Mouse (Mus musculus): ENCODE measurements around the gene F10. TPM values are rescaled to one million over a fixed set of nuclear protein-coding genes. Genes with fewer than 3 reads are reported as not detected.

The F10 gene
- polyA plus RNA-seq, 1 experiment from 2014 or later, result 133 TPM

Other genes with a start within 250 kb of the F10 start
- 0.98 and 1.4 TPM in 2 replicates for gene Mcf2l, start 163.5 kb upstream of the F10 start, polyA plus RNA-seq (2015; fragmentation: Nextera tagmentation; extraction: Ambion mirVana)
- gene F7, start 11.3 kb upstream of the F10 start, polyA plus RNA-seq (2015; fragmentation: Nextera tagmentation; extraction: Ambion mirVana), result 9.8 and 12.4 TPM in 2 replicates
- 37.9 and 46.4 TPM in 2 replicates for gene Proz, start 23.6 kb downstream of the F10 start, polyA plus RNA-seq (2015; fragmentation: Nextera tagmentation; extraction: Ambion mirVana)
- gene Pcid2, start 68.2 kb downstream of the F10 start, polyA plus RNA-seq (2015; fragmentation: Nextera tagmentation; extraction: Ambion mirVana), result 14.8 and 15.1 TPM in 2 replicates
- gene Cul4a, start 68.3 kb downstream of the F10 start, polyA plus RNA-seq (2015; fragmentation: Nextera tagmentation; extraction: Ambion mirVana), result 71.6 and 76.7 TPM in 2 replicates
- gene Lamp1, start 121.9 kb downstream of the F10 start, polyA plus RNA-seq (2015; fragmentation: Nextera tagmentation; extraction: Ambion mirVana), result 200 and 205 TPM in 2 replicates
- 8.2 and 8.7 TPM in 2 replicates for gene Grtp1, start 163.3 kb downstream of the F10 start, polyA plus RNA-seq (2015; fragmentation: Nextera tagmentation; extraction: Ambion mirVana)
- gene Adprhl1, start 216.9 kb downstream of the F10 start, polyA plus RNA-seq (2015; fragmentation: Nextera tagmentation; extraction: Ambion mirVana), result 0.85 and 1.1 TPM in 2 replicates

All from liver, embryonic 15.5 days (tissue).